Mouse (Mus musculus) forebrain, embryonic 12.5 days (tissue): ENCODE measurements around the gene Lgr6. TPM values are rescaled to one million over a fixed set of nuclear protein-coding genes. Genes with fewer than 3 reads are reported as not detected.

Experiments used
- ATAC-seq: fragments of 200-750 bp; cut with Nextera tagmentation; 2 replicates; pipeline ENCODE4 v1.8.0; 2017; ENCODE audit warnings: moderate TSS enrichment; ENCODE audit not compliant: low FRiP score
- H3K27ac ChIP-seq: fragments of 300-500 bp; sonication (generic); 2 replicates; pipeline ENCODE4 v1.5.1; 2016; ENCODE audit warnings: mild to moderate bottlenecking
- H3K27me3 ChIP-seq: fragments of 300-500 bp; sonication (generic); 2 replicates; pipeline ENCODE4 v1.6.1; 2016; ENCODE audit warnings: mild to moderate bottlenecking
- H3K36me3 ChIP-seq: fragments of 300-500 bp; sonication (generic); replicated peaks from 2 replicates; pipeline ENCODE4 v1.6.1; 2016; ENCODE audit warnings: mild to moderate bottlenecking
- H3K4me1 ChIP-seq: fragments of 300-500 bp; sonication (generic); 2 replicates; pipeline ENCODE4 v1.6.1; 2016
- H3K4me2 ChIP-seq: fragments of 300-500 bp; sonication (generic); 2 replicates; pipeline ENCODE4 v1.6.1; 2016; ENCODE audit warnings: mild to moderate bottlenecking, moderate library complexity
- H3K4me3 ChIP-seq: fragments of 300-500 bp; sonication (generic); replicated peaks from 2 replicates; pipeline ENCODE4 v1.5.1; 2016; ENCODE audit warnings: mild to moderate bottlenecking
- H3K9ac ChIP-seq: fragments of 300-500 bp; sonication (generic); 2 replicates; pipeline ENCODE4 v1.6.1; 2016; ENCODE audit warnings: mild to moderate bottlenecking
- H3K9me3 ChIP-seq: fragments of 300-500 bp; sonication (generic); 2 replicates; pipeline ENCODE4 v1.6.1; 2016
- WGBS: fragments of 180-500 bp; shearing (Covaris S2); methylation state at CpG from one replicate; pipeline ENCODE4 v1.1.7; 2016; 5-methylcytosine and 5-hydroxymethylcytosine counted together
- polyA plus RNA-seq: library from polyadenylated mRNA; unstranded; fragments of >200 nt; fragmentation: Nextera tagmentation; extraction: Ambion mirVana; gene quantifications from 2 replicates; pipeline ENCODE4 v1.2.1, GENCODE M21; 2016

The Lgr6 gene
- polyA plus RNA-seq, 1 experiment from 2014 or later: 0.42 TPM

- peak; percentile 42 for ATAC-seq
- WGBS: 4% methylated on average over 11 of the region's 11 CpGs
- Histone ChIP-seq H3K4me3 (peak overlapping the region; percentile 75), H3K4me2 (peak overlapping the region; percentile 64), H3K27ac (peak overlapping the region; percentile 46; the same call in 1 of the 2 replicates), H3K9ac (peak overlapping the region; percentile 68), H3K9me3 (no peaks in the 10 kb centered on the region), H3K4me1 (peaks cover 11% of the 10 kb centered on the region), H3K27me3 (peaks cover 8% of the 10 kb centered on the region; the same call in 1 of the 2 replicates), H3K36me3 (peaks cover 9% of the 10 kb centered on the region)
Measured at GRCm38 (mm10) chr1:134962821-134963220, 142.3 kb downstream of the Lgr6 start.

- Histone ChIP-seq H3K9me3 (no peaks in the 10 kb centered on the region), H3K4me1 (peaks cover 11% of the 10 kb centered on the region), H3K36me3 (peaks cover 5% of the 10 kb centered on the region; the same call in 1 of the 2 replicates), H3K4me3 (peak within 1 kb of the TSS; percentile 75), H3K4me2 (peak within 1 kb of the TSS; percentile 64), H3K9ac (peak within 1 kb of the TSS; percentile 68), H3K27me3 (peaks cover 10% of the 10 kb centered on the region; the same call in 1 of the 2 replicates), H3K27ac (peak within 1 kb of the TSS; percentile 46; the same call in 1 of the 2 replicates)
- WGBS: 2% methylated on average over 50 of the region's 50 CpGs
- peak; percentile 100 for ATAC-seq
Measured at GRCm38 (mm10) chr1:134962053-134962803, 142.8 kb downstream of the Lgr6 start, which contains the start of gene Ube2t. Gene Ube2t, plus strand, starts transcription at chr1:134962565.

- H3K36me3 ChIP-seq: peaks cover 5% of the 10 kb centered on the region; the same call in 1 of the 2 replicates
- 64% methylated on average over 7 of the region's 7 CpGs for WGBS
Measured at GRCm38 (mm10) chr1:134960634-134961033, 144.4 kb downstream of the Lgr6 start.

GRCm38 (mm10) chr1:134955637-134956176 lies 149.4 kb downstream of the Lgr6 start, which contains the start of gene Ppp1r12b:
Gene Ppp1r12b, minus strand, starts transcription at chr1:134955942.
- under 1% methylated on average over 39 of the region's 39 CpGs for WGBS
- ATAC-seq: peak; percentile 99
- peaks cover 13% of the 10 kb centered on the region for H3K4me1 ChIP-seq
- peak within 1 kb of the TSS; percentile 82 for H3K9ac ChIP-seq
- H3K36me3 ChIP-seq: no peaks in the 10 kb centered on the region
- peak within 1 kb of the TSS; percentile 92 for H3K27ac ChIP-seq
- H3K4me3 ChIP-seq: peak within 1 kb of the TSS; percentile 85
- H3K9me3 ChIP-seq: no peaks in the 10 kb centered on the region
- H3K4me2 ChIP-seq: peak within 1 kb of the TSS; percentile 80
- H3K27me3 ChIP-seq: peaks cover 5% of the 10 kb centered on the region; the same call in 1 of the 2 replicates

More at GRCm38 (mm10) chr1:134960634-134961033, 144.4 kb downstream of the Lgr6 start:
- H3K9me3 ChIP-seq: no peaks in the 10 kb centered on the region
- no peak overlapping the region for H3K9ac ChIP-seq
- H3K4me3 ChIP-seq: no peak overlapping the region
- no peak overlapping the region for H3K4me2 ChIP-seq
- peaks cover 14% of the 10 kb centered on the region; the same call in 1 of the 2 replicates for H3K27me3 ChIP-seq
- ATAC-seq: no peak
- H3K27ac ChIP-seq: no peak overlapping the region
- H3K4me1 ChIP-seq: peaks cover 11% of the 10 kb centered on the region

GRCm38 (mm10) chr1:134955050-134955636 lies 149.9 kb downstream of the Lgr6 start:
- no peaks in the 10 kb centered on the region for H3K9me3 ChIP-seq
- peak overlapping the region; percentile 82 for H3K9ac ChIP-seq
- no peaks in the 10 kb centered on the region for H3K36me3 ChIP-seq
- H3K27me3 ChIP-seq: 0 out of 2 replicates have a peak, but pooled peaks cover 5% of the 10 kb centered on the region
- peak overlapping the region; percentile 80 for H3K4me2 ChIP-seq
- no peak; the same call in none of the 2 replicates for ATAC-seq
- H3K4me3 ChIP-seq: peak overlapping the region; percentile 85
- 5% methylated on average over 16 of the region's 16 CpGs for WGBS
- peaks cover 13% of the 10 kb centered on the region for H3K4me1 ChIP-seq
- peak overlapping the region; percentile 92 for H3K27ac ChIP-seq

- Histone ChIP-seq H3K9me3 (no peaks in the 10 kb centered on the region), H3K9ac (no peak overlapping the region), H3K4me2 (no peak overlapping the region), H3K4me1 (peaks cover 9% of the 10 kb centered on the region), H3K4me3 (no peak overlapping the region), H3K36me3 (no peaks in the 10 kb centered on the region; the same call in 1 of the 2 replicates), H3K27ac (no peak overlapping the region), H3K27me3 (no peaks in the 10 kb centered on the region)
- ATAC-seq: no peak
- 88% methylated on average over 3 of the region's 3 CpGs for WGBS
Measured at GRCm38 (mm10) chr1:134949946-134950345, 155.1 kb downstream of the Lgr6 start.

- H3K4me1 ChIP-seq: no peaks in the 10 kb centered on the region
- H3K9ac ChIP-seq: no peak overlapping the region
- no peak overlapping the region for H3K4me3 ChIP-seq
- ATAC-seq: no peak
- H3K4me2 ChIP-seq: no peak overlapping the region
- 86% methylated on average over 7 of the region's 7 CpGs for WGBS
- H3K9me3 ChIP-seq: no peaks in the 10 kb centered on the region
- H3K27ac ChIP-seq: no peak overlapping the region
- no peaks in the 10 kb centered on the region for H3K27me3 ChIP-seq
- no peaks in the 10 kb centered on the region; the same call in 1 of the 2 replicates for H3K36me3 ChIP-seq
Measured at GRCm38 (mm10) chr1:134947590-134947989, 157.5 kb downstream of the Lgr6 start.

GRCm38 (mm10) chr1:134942898-134943297 lies 162.2 kb downstream of the Lgr6 start:
- no peaks in the 10 kb centered on the region; the same call in 1 of the 2 replicates for H3K36me3 ChIP-seq
- H3K27ac ChIP-seq: no peak overlapping the region
- ATAC-seq: no peak
- no peak overlapping the region for H3K4me2 ChIP-seq
- WGBS: 93% methylated on average over 2 of the region's 2 CpGs
- H3K9ac ChIP-seq: no peak overlapping the region
- no peaks in the 10 kb centered on the region for H3K27me3 ChIP-seq
- H3K4me1 ChIP-seq: no peaks in the 10 kb centered on the region
- H3K9me3 ChIP-seq: no peaks in the 10 kb centered on the region
- H3K4me3 ChIP-seq: no peak overlapping the region

- Histone ChIP-seq H3K9ac (no peak overlapping the region), H3K36me3 (no peaks in the 10 kb centered on the region), H3K9me3 (no peaks in the 10 kb centered on the region), H3K27ac (no peak overlapping the region), H3K4me3 (no peak overlapping the region), H3K4me1 (no peaks in the 10 kb centered on the region), H3K4me2 (no peak overlapping the region), H3K27me3 (no peaks in the 10 kb centered on the region)
- no peak for ATAC-seq
- 78% methylated on average over 4 of the region's 4 CpGs for WGBS
Measured at GRCm38 (mm10) chr1:134940863-134941262, 164.2 kb downstream of the Lgr6 start.

- Histone ChIP-seq H3K4me1 (no peaks in the 10 kb centered on the region), H3K4me3 (no peak overlapping the region), H3K27ac (no peak overlapping the region), H3K27me3 (no peaks in the 10 kb centered on the region), H3K4me2 (no peak overlapping the region), H3K9ac (no peak overlapping the region), H3K36me3 (no peaks in the 10 kb centered on the region), H3K9me3 (no peaks in the 10 kb centered on the region)
- no peak for ATAC-seq
- 90% methylated on average over 1 of the region's 1 CpGs for WGBS
Measured at GRCm38 (mm10) chr1:134938233-134938632, 166.8 kb downstream of the Lgr6 start.

GRCm38 (mm10) chr1:134936335-134936734 lies 168.7 kb downstream of the Lgr6 start:
- Histone ChIP-seq H3K9ac (no peak overlapping the region), H3K4me1 (no peaks in the 10 kb centered on the region), H3K4me3 (no peak overlapping the region), H3K4me2 (no peak overlapping the region), H3K27ac (no peak overlapping the region), H3K27me3 (no peaks in the 10 kb centered on the region), H3K36me3 (no peaks in the 10 kb centered on the region), H3K9me3 (no peaks in the 10 kb centered on the region)
- ATAC-seq: no peak
- WGBS: 90% methylated on average over 6 of the region's 6 CpGs
